Mouse (Mus musculus) subcutaneous adipose tissue, adult 2 months (tissue): ENCODE results near the gene Slc7a12. TPM values are rescaled to one million over a fixed set of nuclear protein-coding genes. Genes with fewer than 3 reads are reported as not detected.

ENCODE experiments used
- polyA plus RNA-seq: library from polyadenylated mRNA; depleted of rRNA; stranded (reverse); fragments of >200 nt; gene quantifications from 2 replicates; pipeline ENCODE4 v1.2.3, GENCODE M21; 2012; ENCODE audit warnings: low replicate concordance; rRNA removed

The Slc7a12 gene
- polyA plus RNA-seq = not detected in 2 replicates

DNA sequence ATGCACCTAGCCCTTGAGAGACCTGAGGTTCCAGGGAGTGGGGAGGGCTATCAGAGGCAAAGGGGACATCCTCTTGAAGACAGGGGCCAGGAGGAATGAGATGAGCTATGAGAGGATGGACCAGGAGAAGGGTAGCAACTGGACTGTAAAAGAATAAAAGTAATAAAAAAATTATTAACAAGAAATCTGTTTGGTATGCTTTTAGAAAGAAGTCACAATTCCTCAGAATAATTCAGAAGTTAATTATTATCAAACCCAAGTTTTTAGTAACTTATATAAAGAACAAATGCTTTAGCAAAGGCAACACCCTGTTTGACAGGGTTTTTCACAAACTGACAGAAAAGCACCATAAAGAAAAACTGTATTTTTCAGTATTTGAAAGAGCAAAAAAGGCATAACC is at the start of gene Slc7a12:
Gene Slc7a12, plus strand, starts transcription at position 301 of the 400 bp plus-strand sequence.

Other genes with a start within 250 kb of the Slc7a12 start
- gene 1810022K09Rik, start 130.6 kb downstream of the Slc7a12 start, polyA plus RNA-seq = 7.9 and 8.1 TPM in 2 replicates
- gene Car13, start 161.0 kb downstream of the Slc7a12 start, polyA plus RNA-seq = 8.7 and 12.7 TPM in 2 replicates